Mouse (Mus musculus): ENCODE data around the gene Trim29. TPM values are rescaled to one million over a fixed set of nuclear protein-coding genes. Genes with fewer than 3 reads are reported as not detected.

The Trim29 gene
- polyA plus RNA-seq, 1 experiment = 0.18 TPM

GRCm38 (mm10) chr9:43267357-43267756 lies 43.3 kb upstream of the Trim29 start:
- TF ChIP-seq POLR2A (IDR thresholded peaks at IDR 0.05; ENCODE audit: borderline replicate concordance, insufficient read depth, low read length) = no peak
- no peak for TF ChIP-seq CTCF (IDR thresholded peaks at IDR 0.05; ENCODE audit: borderline replicate concordance, insufficient read depth, low read depth, low read length)
- Histone ChIP-seq H3K4me1 (ENCODE audit: control insufficient read depth, insufficient read depth, low read length) (no peaks in the 10 kb centered on the region), H3K27ac (ENCODE audit: insufficient read depth, low read length) (no peak overlapping the region), H3K4me3 (replicated peaks; ENCODE audit: insufficient read depth, low read depth, low read length) (no peak overlapping the region), H3K27me3 (ENCODE audit: control insufficient read depth, insufficient read depth, low read length) (no peaks in the 10 kb centered on the region; the same call in 1 of the 2 replicates)
- no peak for DNase-seq
- 81% methylated on average over 8 of the region's 8 CpGs for WGBS

DNA sequence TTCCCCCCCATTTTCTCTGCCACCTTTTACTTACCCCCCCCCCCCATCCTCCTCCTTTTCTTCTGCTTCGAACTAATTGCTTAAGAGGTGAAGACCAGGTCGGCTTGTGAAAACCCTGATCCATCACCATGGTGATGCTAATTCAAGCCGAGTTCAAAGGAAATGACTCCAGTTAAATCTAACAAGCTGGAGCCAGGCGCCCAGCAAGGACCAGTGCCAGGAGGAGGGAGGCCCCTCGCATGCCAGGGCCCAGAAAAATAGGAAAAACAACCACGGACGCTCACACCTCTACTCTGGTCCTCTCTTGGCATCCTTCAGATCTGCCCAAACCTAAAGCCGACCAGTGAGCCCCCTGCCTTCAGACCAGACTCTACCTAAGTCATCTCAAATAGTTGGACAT lies 41.5 kb upstream of the Trim29 start:
- Histone ChIP-seq H3K4me1 (ENCODE audit: control insufficient read depth, insufficient read depth, low read length) (no peaks in the 10 kb centered on the region), H3K4me3 (replicated peaks; ENCODE audit: insufficient read depth, low read depth, low read length) (no peak overlapping the region), H3K27ac (ENCODE audit: insufficient read depth, low read length) (no peak overlapping the region), H3K27me3 (ENCODE audit: control insufficient read depth, insufficient read depth, low read length) (no peaks in the 10 kb centered on the region; the same call in 1 of the 2 replicates)
- 15% methylated on average over 8 of the region's 8 CpGs for WGBS
- no peak for TF ChIP-seq CTCF (IDR thresholded peaks at IDR 0.05; ENCODE audit: borderline replicate concordance, insufficient read depth, low read depth, low read length)
- no peak for TF ChIP-seq POLR2A (IDR thresholded peaks at IDR 0.05; ENCODE audit: borderline replicate concordance, insufficient read depth, low read length)
- no peak for DNase-seq

- Histone ChIP-seq H3K4me3 (replicated peaks; ENCODE audit: insufficient read depth, low read depth, low read length) (no peak overlapping the region), H3K27ac (ENCODE audit: insufficient read depth, low read length) (no peak overlapping the region), H3K27me3 (ENCODE audit: control insufficient read depth, insufficient read depth, low read length) (no peaks in the 10 kb centered on the region; the same call in 1 of the 2 replicates), H3K4me1 (ENCODE audit: control insufficient read depth, insufficient read depth, low read length) (no peaks in the 10 kb centered on the region)
- 6% methylated on average over 17 of the region's 17 CpGs for WGBS
- DNase-seq = no peak
- no peak for TF ChIP-seq POLR2A (IDR thresholded peaks at IDR 0.05; ENCODE audit: borderline replicate concordance, insufficient read depth, low read length)
- TF ChIP-seq CTCF (IDR thresholded peaks at IDR 0.05; ENCODE audit: borderline replicate concordance, insufficient read depth, low read depth, low read length) = no peak
Measured at GRCm38 (mm10) chr9:43270723-43271252, 39.9 kb upstream of the Trim29 start.

GRCm38 (mm10) chr9:43271761-43272518 lies 38.7 kb upstream of the Trim29 start:
- TF ChIP-seq POLR2A (IDR thresholded peaks at IDR 0.05; ENCODE audit: borderline replicate concordance, insufficient read depth, low read length) (no peak), CTCF (IDR thresholded peaks at IDR 0.05; ENCODE audit: borderline replicate concordance, insufficient read depth, low read depth, low read length) (no peak)
- no peaks in the 10 kb centered on the region for H3K4me1 ChIP-seq (ENCODE audit: control insufficient read depth, insufficient read depth, low read length)
- H3K27me3 ChIP-seq (ENCODE audit: control insufficient read depth, insufficient read depth, low read length) = no peaks in the 10 kb centered on the region; the same call in 1 of the 2 replicates
- 69% methylated on average over 14 of the region's 14 CpGs for WGBS
- DNase-seq = no peak
- no peak overlapping the region for H3K27ac ChIP-seq (ENCODE audit: insufficient read depth, low read length)
- H3K4me3 ChIP-seq (replicated peaks; ENCODE audit: insufficient read depth, low read depth, low read length) = no peak overlapping the region

DNA sequence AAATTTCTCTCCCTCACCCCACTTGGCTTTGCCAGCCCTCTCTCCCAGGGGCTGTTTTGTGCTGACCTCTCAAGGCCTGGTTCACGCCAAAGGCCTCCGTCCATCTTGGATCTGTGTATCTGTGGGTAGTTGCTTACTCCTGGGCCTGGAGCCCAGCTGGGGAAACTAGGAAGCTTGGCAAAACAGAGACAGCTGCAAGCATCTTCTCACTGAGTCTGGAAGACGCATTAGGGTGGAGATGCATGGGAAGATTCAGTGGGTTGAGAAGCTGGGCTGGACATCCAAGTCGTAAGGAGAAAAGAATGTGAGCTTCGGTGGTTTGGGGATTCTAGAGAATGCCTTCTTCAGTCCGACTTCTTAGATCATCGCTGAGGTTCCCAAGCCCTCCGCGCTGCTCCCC lies 36.9 kb upstream of the Trim29 start:
- 78% methylated on average over 9 of the region's 9 CpGs for WGBS
- Histone ChIP-seq H3K27me3 (ENCODE audit: control insufficient read depth, insufficient read depth, low read length) (no peaks in the 10 kb centered on the region; the same call in 1 of the 2 replicates), H3K4me1 (ENCODE audit: control insufficient read depth, insufficient read depth, low read length) (no peaks in the 10 kb centered on the region), H3K4me3 (replicated peaks; ENCODE audit: insufficient read depth, low read depth, low read length) (no peak overlapping the region), H3K27ac (ENCODE audit: insufficient read depth, low read length) (no peak overlapping the region)
- TF ChIP-seq POLR2A (IDR thresholded peaks at IDR 0.05; ENCODE audit: borderline replicate concordance, insufficient read depth, low read length) (no peak), CTCF (IDR thresholded peaks at IDR 0.05; ENCODE audit: borderline replicate concordance, insufficient read depth, low read depth, low read length) (no peak)
- DNase-seq = no peak

DNA sequence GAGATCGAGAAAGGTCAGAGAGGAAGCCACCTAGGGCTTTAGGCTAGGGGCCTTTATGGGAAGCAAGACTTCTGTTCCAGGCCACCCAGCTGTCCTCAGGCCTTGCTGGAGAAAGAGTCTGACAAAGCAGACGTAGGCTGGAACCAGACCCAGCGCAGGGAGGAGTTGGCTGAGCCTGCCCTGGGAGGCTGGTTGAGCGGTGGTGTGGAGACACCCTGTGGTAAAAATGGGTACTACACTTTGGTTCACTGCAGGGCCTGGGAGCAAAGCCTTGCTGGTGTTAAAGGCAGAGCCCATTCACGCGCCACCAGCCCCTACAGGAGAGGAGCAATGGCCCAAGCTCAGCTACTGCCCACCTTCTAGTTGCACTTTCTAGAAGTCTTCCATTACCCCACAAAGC lies 26.4 kb upstream of the Trim29 start:
- peak; percentile 97 for TF ChIP-seq CTCF (IDR thresholded peaks at IDR 0.05; ENCODE audit: borderline replicate concordance, insufficient read depth, low read depth, low read length)
- TF ChIP-seq POLR2A (IDR thresholded peaks at IDR 0.05; ENCODE audit: borderline replicate concordance, insufficient read depth, low read length) = no peak
- H3K4me1 ChIP-seq (ENCODE audit: control insufficient read depth, insufficient read depth, low read length) = no peaks in the 10 kb centered on the region
- DNase-seq = peak; percentile 64 to 73
- H3K4me3 ChIP-seq (replicated peaks; ENCODE audit: insufficient read depth, low read depth, low read length) = no peak overlapping the region
- 5% methylated on average over 6 of the region's 6 CpGs for WGBS
- no peak overlapping the region for H3K27ac ChIP-seq (ENCODE audit: insufficient read depth, low read length)
- no peaks in the 10 kb centered on the region; the same call in 1 of the 2 replicates for H3K27me3 ChIP-seq (ENCODE audit: control insufficient read depth, insufficient read depth, low read length)

- Histone ChIP-seq H3K27me3 (ENCODE audit: control insufficient read depth, insufficient read depth, low read length) (no peaks in the 10 kb centered on the region; the same call in 1 of the 2 replicates), H3K27ac (ENCODE audit: insufficient read depth, low read length) (no peak overlapping the region), H3K4me1 (ENCODE audit: control insufficient read depth, insufficient read depth, low read length) (no peaks in the 10 kb centered on the region), H3K4me3 (replicated peaks; ENCODE audit: insufficient read depth, low read depth, low read length) (no peak overlapping the region)
- no peak for DNase-seq
- TF ChIP-seq CTCF (IDR thresholded peaks at IDR 0.05; ENCODE audit: borderline replicate concordance, insufficient read depth, low read depth, low read length) = no peak
- TF ChIP-seq POLR2A (IDR thresholded peaks at IDR 0.05; ENCODE audit: borderline replicate concordance, insufficient read depth, low read length) = no peak
- WGBS = 83% methylated on average over 4 of the region's 4 CpGs
Measured at GRCm38 (mm10) chr9:43285281-43285680, 25.4 kb upstream of the Trim29 start.

GRCm38 (mm10) chr9:43286870-43287269 lies 23.8 kb upstream of the Trim29 start:
- Histone ChIP-seq H3K4me3 (replicated peaks; ENCODE audit: insufficient read depth, low read depth, low read length) (no peak overlapping the region), H3K27me3 (ENCODE audit: control insufficient read depth, insufficient read depth, low read length) (no peaks in the 10 kb centered on the region; the same call in 1 of the 2 replicates), H3K27ac (ENCODE audit: insufficient read depth, low read length) (no peak overlapping the region), H3K4me1 (ENCODE audit: control insufficient read depth, insufficient read depth, low read length) (no peaks in the 10 kb centered on the region)
- peak; percentile 22 to 56 for DNase-seq
- TF ChIP-seq POLR2A (IDR thresholded peaks at IDR 0.05; ENCODE audit: borderline replicate concordance, insufficient read depth, low read length) (no peak), CTCF (IDR thresholded peaks at IDR 0.05; ENCODE audit: borderline replicate concordance, insufficient read depth, low read depth, low read length) (peak; percentile 68)
- WGBS = 9% methylated on average over 20 of the region's 20 CpGs
